Mouse (Mus musculus) kidney, adult 2 months (tissue): ENCODE results near the gene Mcfd2.

Experiments
- CTCF ChIP-seq: fragments of 200-500 bp; conservative IDR thresholded peaks from 2 replicates; pipeline ENCODE4 v1.5.1; 2011; ENCODE audit warnings: low read depth, mild to moderate bottlenecking, control low read depth, low read length, moderate library complexity, mixed read lengths; ENCODE audit not compliant: insufficient read depth, insufficient read length
- POLR2A ChIP-seq: fragments of 200-500 bp; IDR thresholded peaks from one replicate; pipeline ENCODE4 v1.6.1; 2011; ENCODE audit warnings: low read depth, low read length, control low read depth

DNA sequence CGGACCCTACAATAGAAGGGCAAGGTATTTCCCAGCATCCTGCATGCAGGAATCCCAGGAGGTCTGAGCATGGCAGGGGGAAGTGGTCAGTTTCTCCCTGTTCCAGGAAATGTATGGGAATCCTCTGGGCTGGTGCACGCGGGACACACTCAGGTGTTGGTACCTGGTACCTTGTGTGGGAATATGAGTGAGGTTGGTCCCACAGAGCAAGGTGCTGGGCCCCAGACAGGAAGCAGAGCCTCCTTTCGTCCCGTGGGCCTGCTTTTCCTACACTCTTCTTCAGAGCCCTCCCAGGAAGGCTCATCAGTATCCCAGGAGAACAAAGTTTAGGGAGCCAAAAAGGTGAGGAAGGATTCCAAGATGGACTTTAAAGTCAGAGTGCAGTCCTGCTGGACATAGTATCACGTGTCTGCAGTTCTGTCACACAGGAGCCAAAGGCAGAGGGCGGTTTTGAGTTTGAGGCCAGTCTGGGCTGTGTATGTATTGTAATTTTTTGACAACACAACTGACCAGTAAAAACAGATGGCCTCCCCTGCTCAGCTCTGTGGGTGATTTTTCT, 18.8 kb upstream of the Mcfd2 start:
- TF ChIP-seq CTCF (no peak; the same call in 1 of the 2 replicates), POLR2A (no peak)
